Mouse (Mus musculus) right cerebral cortex, postnatal 4 days (tissue): Measurements from ENCODE around the gene Crybg3.

ENCODE experiments used
- DNase-seq: peaks from one replicate; pipeline ENCODE4 v3.0.0-alpha.2; 2022

Crybg3 gene

DNA sequence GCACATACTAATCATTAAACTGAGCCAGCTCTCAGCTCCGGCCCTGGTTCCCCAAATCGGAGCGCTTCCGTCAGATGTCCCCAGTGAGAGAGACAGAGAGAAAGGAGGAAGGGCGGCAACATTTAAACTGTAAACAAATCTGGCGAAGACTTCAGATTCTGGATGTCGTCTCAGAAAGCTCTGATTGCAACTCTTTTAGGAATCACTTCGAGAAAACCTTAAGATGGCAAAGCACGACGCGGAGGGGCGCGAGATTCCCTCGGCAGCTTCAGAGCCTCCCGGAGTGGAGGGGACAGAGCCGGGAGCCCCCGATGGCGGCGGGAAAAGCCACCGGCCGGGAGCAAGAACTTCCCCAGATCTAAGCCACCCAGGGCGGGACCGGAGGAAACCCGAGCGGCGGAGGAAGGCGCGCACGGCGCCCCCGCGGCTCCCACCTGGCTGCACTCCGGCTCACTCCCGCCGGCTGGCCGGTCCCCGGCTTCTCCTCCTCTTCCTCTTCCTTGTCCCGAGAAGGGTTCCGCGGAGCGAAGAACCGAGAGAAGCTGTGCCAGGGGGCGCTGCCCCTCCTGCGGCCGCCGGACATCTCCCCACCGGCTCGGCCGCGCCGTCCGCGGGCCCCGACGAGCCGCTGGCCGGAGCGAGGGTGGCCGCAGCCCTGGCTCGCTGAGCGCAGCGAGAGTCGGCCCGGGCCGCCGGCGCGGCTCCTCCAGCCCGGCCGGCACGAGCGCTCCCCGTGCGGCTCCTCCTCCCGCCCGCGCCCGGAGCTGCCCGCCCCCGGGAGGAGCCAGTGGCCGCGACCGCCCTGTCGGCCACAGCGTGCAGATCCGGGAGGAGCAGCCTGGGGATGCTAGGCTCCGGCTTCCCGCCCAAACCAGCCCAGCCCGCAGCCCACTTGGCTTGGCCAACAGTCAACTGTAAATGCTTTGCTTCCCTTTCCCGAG lies at the start of gene Crybg3:
Gene Crybg3, minus strand, starts transcription at position 669 of the 941 bp plus-strand sequence.
- DNase-seq, result peak; percentile 57

DNA sequence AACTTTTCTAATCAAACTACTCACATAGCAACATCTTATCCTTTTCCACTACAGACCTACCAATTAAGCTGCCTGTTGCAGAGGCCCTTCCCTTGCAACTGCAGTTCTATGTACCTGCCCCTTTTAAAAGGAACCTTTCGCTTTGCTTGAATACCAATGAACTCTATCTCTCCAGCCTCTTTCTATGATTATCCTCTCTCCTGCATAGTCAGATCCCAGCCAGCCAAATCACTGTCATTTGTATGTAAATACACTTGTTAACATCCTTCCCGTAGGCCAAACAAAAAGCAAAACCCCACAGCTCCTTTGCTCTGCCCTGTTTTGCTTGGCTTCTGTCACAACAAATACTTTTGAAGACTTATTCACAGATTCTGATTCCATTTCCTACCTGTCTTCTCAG lies 43.0 kb upstream of the Crybg3 start:
- DNase-seq, result no peak

DNA sequence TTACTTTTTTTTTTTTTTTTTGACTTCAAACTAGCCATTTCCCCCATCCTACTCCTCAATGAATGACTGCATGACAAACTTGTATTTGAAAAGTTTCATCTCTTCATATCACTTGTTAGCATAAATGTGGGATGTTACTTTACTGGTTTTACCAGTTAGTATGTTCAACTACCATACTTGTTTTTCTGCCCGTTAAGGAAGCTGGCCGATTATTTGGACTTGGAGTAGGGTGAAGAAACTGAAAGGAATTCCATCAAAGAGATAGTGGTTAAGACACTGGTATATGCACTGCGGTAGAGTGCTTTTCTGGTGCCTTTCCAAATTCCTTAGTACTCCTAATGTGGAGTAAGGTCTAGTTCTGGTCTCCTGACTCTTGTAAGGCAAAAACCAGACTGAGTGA lies 39.2 kb upstream of the Crybg3 start:
- DNase-seq, result no peak

DNA sequence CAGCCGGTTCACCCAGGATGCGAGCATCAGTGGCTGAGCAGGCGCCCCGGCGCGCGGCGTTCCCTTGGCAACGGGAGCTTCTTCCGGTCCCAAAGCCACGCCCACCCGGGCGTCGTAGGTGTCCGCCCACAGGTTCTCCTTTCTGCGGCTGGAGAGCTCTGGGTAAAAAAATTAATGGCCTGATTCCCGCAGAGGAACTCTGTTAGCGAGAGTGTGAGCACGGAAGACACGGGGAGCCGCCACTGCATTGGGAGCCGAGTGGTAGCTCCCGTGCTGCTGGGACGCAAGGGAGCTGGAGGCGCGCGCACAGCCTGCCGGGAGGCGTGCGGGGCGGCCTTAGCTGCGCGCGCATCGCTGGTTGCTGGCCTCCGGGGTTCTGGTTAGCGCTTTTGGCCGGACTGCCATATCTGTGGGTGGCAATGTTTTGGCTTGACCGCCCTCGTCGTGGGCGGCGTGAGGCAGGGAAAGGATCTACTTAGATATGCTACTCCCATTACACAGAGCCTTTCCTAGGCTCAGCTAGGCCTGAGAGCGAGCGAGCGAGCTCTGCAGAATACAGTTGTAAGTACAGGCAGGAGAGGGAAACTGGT lies 38.4 kb upstream of the Crybg3 start, which contains the start of gene Arl6:
Gene Arl6, minus strand, starts transcription at position 290 of the 590 bp plus-strand sequence.
- peak; percentile 95 for DNase-seq

DNA sequence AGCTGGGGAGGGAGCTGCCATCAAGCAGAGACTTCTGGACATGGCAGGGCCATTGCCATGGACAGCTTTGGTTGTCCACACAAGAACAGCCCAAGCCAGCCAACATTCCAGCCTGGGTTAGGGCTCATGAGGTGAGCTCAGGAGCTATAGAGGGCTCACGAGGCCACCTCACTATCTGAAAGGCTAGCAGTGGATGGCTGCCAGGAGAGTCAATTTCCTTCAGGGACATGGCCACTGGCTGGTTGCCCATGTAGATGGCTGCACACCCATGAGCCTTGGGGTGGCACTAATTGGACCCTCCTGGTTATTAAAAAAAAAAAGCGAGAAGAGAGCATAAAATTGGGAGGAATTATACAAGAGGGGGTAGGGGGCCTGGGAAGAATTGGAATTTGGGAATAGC lies 33.8 kb upstream of the Crybg3 start:
- DNase-seq, result no peak

DNA sequence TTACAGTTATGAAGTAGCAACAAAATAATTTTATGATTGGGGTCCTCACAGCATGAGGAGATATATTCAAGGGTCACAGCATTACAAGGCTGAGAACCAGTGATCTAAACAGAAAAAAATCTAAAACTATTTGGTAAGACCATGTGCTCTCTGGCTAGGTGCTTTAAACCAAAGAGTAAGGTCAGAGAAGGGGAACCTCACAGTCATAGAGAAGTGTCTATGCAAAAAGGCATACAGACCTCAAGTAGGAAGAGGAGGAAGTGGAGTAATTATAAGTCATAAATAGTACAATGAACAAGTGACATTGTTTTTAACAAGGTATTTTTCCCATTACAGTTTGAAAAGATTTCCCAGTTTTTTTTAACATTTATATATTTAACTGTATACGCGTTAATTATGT lies 20.8 kb upstream of the Crybg3 start:
- no peak for DNase-seq

DNA sequence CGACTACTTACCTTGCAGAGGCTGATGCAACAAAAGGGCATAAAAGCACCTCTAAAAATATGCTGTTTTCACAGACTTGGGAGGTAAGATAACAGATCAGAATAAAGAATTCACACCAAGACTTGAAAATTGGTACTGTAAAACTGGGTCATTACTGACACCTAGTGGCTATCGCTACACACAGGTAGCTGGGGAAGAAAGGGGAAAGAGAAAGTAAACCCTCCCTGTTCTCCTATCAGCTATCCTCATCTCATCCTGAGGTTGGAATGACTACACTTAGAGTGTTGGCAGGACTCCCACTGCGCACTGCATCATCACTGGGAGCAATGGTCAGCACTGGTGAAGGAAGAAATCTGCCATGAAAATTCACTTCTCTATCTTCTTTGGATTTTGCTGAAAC lies 16.4 kb upstream of the Crybg3 start:
- no peak for DNase-seq

DNA sequence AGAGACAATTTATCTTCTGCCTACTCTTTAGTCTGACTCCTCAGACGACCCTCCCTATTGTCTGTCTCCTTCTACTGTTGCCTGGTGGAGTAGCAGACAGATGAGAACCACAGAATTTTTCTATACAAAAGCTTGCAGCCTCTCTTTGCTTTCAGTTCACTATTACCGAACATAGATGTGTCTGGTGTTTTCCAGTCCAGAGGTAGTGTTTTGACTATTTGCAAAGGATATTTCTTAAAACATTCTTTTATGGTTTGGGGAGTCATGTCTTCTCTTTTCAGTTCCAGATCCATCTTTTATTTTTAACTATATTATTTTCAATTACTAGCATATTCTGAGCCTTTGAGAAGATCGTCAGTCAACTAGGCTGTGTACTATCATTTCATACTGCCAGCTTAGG lies 14.9 kb upstream of the Crybg3 start:
- DNase-seq, result no peak

DNA sequence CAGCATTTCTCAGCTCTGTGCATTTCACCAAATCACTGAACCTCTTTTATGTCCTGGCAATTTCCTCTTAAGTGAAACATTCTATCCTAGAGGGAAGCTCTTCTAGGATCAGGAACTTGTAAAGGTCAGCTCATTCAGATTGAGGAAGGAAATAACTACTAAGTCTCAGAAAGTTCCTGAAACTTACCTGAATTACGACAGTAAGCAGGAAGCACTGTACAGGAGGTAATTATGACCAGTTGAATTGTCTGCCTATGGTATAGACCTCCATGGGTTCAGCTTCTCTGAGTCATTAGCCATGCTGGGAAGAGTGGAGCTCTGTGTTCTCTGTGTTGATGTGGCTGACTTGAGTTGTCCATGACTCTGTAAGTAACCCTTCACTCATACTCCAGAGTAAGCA lies 10.0 kb upstream of the Crybg3 start:
- no peak for DNase-seq

DNA sequence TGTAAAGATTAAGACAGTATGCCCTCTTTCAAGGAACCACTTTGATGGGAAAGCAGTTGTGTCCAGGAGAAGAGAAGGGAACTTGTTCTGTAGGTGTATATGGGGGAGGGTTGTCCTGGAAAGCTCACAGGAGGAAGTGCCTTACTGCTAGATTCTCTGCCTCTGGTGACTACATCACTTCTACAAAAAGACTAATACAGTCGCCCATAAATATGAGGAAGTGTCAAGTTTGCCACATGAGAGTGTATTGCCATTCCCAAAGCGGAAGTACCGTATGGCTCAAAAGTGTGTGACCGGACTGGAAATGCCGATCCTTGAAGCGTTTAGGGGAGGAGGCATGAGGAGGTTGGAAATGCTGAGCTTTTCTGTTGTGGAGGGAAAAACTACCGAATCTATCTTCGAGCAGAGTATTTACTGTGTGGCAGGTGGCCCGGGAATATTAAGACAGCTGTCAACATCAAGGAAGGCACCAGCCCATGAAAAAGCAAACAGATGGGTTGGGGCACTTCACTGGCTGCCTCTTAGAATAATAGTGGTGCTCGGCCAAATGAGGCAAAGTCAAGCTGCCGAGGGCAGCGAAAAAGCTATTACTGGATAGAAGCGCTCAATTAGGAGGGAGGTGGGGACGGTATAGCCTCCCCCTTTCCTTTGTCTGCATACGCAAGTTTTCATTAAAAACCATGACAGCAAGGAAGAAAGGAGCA lies 3.5 kb upstream of the Crybg3 start:
- no peak for DNase-seq

DNA sequence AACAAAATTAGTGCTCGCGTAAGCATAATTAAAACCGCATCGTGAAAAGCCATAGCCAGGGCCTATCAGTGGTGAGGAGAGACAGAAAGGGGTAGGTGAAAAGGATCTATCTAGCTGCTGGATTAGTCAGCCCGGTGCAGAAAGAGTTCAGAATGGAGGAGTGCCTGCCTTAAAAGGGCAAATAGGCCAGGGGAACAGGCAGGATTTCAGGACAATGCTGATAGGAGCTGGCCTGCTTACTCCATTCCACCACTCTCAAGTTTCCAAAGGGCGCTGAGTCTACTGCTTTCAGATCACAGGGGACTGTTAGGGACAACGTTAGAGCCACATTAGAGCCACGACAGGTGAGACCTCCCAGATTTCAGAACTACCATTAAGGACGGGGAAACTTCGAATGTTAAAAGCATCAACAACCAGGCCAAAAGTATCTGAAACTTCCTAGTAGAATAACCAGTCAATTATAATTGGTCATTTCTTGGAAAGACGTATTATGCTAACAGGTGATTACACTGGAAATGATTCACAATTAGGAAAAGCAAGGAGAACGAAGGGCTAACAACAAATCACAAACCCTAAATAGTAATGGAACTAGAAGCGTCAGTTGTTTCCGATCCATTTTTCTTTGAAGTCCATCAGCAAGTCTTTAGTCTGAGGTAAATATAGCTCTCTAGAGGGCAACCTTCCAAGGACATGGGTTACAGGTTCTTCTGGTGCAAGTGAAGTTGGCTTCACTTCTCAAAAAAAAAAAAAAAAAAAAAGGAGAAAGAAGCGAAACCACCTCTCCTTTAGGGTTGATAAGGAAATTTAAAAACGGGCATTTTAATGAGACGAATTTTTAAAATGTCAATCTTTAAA lies 1.1 kb downstream of the Crybg3 start:
- no peak for DNase-seq

DNA sequence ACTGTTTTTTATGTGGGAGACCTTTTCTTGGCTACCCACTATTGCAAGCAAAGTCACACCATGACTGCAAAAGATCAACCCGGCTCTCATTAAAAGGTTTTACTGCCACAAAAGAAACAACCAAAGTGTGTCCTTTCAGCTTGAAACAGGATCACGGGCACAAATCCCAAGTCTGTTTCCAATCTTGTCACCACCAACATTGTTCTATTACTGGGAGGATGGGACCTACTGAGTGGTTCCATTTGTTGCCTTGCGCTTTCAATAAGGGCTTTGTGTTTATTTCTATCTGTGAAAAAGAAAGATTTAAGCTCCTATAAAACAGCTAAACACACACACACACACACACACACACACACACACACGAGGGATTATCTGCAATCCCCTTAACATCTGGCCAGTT lies 1.8 kb downstream of the Crybg3 start:
- no peak for DNase-seq

DNA sequence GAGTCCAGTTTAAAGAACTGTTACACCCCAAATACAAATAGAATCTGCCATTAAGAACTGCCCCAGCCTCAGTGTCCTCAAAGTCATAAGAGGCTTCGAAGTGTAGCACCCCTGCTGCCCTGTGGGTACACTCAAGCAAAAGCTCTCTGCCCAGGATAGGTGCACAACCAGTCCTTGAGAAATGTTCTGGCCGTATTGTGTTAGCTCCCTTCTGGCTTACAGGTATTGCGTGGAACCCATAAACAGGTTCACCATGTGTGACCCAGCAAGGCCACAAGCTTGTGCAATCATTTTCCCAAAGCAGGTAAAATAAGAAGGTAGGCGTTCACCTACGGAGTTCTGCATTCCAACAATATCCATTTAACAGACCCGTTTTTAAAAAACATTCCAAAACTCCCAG lies 3.5 kb downstream of the Crybg3 start:
- DNase-seq, result no peak

DNA sequence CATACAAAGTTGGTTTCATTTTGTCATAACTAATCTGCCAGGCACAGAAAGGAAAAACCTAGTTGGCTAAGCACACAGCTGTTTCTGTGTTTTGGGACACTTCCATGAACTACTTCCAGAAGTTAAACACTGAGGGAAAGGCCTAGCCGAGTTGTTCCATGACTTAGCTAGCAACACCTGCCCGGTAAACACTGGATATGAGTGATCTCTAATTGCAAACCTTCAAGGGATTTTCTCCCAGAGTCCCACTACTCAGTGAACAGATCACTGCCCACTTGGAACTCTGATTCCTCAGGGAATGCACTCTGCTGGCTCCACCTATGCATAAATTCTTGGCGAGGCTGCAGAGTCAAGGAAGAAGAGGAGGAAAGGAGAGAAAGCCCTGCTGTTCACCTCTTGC lies 6.1 kb downstream of the Crybg3 start:
- DNase-seq, result no peak

DNA sequence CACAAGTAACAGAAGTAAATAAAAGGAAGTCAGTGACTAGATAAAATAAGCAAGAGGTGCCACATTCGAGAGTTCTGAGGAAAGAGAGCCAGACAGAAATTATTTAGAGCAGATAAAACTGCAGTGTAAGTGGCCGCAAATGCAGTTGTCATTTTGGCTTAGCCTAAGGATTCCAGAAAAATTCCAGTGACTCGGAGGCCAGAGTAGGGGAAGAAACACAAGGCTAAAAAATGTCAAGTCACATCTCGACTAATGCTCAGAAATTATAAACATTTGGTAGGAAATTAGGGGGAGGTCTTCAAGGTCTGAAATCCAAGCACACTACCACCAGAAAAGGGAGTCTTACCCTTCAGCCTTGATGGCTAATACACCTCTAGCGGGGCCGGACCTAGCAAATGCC lies 10.0 kb downstream of the Crybg3 start:
- DNase-seq, result no peak

DNA sequence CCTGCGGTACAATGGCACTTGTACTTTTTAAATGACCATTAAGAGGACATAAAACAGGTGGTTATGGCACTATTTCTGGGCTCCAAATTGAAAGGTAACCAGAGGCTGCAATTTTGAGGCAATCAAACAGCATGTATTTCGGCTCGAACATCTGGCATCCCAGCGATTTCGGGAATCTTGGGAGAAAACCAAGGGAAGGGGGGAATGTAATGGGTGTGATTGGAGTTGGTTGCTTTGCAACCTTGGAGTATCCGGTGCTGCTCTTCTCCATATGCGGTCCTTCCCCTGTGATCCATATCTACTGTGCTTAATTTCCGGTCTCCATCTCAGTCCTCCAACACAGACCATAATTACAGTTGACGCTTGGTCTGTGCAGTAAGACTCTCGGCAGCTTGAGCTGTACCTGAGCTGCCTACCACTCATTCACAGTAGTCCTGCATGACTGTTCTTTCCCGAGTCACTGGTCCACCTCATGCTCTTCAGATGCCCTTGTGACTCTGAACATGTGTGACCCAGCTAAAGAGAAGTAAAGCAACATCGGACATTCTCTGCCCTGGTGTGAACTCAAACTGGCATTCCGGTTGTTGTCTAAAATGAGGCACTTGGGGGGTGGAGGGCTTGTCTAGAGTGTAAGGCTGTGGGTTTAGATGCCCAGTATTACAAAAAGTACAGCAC lies 12.3 kb downstream of the Crybg3 start:
- no peak for DNase-seq

DNA sequence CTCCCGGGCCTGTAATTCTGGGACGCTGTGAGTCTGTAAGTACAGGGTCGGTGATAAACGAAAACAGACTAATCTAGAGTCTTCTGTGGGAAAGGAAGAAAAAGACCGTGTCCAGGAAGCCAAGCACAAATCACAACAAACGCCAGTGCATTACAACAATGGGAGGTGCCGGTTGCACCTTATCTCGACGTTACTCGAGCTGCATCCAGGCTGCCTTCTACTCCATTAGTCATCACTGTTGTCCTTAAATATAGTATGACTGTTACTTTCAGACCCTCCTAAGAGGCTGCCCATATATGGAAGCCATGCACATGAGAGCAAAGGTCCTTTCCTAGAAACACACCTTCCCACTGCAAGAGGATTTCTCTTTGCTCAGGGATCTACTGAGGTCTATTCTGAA lies 13.0 kb downstream of the Crybg3 start:
- DNase-seq, result no peak

DNA sequence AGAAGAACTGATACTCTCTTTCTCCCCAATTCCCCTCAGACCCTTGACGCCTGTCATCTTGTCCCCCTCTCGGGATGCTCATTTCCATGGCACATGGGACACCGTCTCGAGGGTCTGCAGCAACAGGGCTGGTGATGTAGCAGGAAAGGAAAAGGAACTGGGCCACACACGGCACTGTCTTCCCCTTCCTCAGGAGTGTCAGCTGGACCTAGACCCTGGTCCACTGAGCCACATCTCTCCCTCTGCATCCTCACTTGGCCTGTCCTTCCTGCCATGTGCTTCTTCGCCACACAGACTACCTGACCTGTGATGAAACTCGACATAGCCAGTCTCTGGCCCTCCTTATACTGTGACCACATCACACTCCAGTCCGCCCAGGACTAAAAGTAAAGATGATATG lies 13.9 kb downstream of the Crybg3 start:
- no peak for DNase-seq

DNA sequence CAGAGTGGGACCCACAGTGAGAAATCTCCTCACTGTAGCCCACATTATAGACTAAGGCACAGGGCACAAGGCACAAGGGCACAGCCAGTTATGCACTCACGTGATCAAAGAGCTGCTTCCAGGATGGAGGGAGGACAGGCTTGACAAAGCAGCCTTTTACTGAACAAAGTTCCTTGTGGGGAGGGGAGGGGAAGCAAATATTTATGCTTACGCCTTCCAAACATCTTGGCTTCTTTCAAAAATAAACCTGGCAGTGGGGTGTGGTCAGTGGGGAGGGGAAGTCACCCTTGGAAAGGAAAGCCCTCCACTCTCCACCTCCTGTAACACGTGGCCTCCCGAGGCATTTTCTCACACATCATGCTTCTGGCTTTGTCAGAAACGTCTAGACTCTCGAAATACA lies 14.5 kb downstream of the Crybg3 start:
- DNase-seq, result no peak

DNA sequence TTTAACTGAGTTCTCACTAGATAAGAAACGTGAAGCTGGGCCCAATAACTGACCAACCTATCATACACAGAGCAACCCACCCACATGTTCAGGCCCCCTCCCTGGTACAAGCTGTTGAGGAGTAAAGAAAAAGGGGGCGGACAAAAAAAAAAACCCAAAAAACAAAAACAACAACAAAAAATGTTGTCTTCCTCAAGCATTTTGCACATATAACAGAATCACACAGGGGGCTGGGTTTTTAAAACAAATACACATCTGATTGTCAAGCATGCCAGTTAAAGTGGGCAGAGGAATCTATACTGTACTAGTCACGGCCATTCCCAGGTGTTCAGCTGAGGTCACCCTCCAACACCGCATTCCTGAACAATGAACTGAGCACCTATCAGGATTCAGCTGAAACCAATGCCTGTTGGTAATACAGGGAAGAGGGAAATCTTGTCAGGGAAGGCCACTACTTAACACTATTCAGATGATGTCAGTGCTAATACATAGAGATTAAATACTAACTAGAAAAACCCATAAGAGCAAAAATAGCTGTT lies 15.0 kb downstream of the Crybg3 start:
- no peak for DNase-seq

DNA sequence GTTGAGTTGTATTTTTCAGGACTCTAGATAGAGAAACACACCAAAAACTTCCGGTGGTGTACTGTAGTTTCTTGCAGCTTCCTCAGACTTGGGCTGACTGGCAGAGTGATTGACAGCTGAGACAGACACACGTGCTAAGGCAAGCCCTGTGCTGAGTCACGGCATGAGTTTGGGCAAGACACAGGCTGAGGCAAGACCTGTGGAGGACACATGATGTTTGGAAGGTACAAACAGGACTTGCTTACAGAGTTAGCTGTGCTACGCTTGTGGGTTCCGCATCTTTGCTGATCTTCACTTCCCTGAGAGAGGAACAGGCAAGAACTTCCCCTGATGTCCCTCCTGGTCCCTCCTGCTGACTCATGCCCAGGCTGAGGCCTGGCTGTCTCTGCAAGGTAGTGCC lies 17.3 kb downstream of the Crybg3 start:
- DNase-seq, result no peak

DNA sequence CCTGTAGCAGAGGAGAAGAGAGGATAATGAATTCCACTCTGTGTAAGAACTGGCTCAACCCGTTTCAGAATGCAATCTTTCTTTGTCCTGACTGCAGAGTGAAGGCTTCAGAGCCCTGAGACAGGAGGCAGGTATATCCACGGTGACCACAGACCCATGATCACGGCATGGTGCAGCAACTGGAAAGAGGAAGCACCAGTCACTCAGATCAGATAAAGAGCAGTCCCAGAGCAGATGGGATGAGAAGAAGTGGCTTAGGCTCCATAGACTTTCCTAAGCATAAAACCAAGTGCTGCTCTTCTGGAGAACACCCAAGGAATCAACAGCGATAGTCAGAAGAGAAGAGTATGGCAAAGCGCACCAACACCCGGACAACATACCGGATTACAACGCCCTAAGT lies 21.5 kb downstream of the Crybg3 start:
- no peak for DNase-seq
